Mouse (Mus musculus) megakaryocyte, embryonic 14.5 days (primary cell): ENCODE data around the gene Rps19bp1.

Experiments used
- FLI1 ChIP-seq: IDR thresholded peaks from 2 replicates; pipeline ENCODE4 v1.6.1; 2012; ENCODE audit warnings: low read length, inconsistent platforms, mixed read lengths
- GATA1 ChIP-seq: IDR thresholded peaks from 3 replicates; pipeline ENCODE4 v1.6.1; 2012; ENCODE audit warnings: mixed read lengths, low read length, inconsistent platforms, borderline replicate concordance

GRCm38 (mm10) chr15:80260677-80261076, 3.4 kb downstream of the Rps19bp1 start:
- TF ChIP-seq GATA1: no peak
- TF ChIP-seq FLI1: no peak
